Mouse (Mus musculus): ENCODE results near the gene Wipf1. TPM values are rescaled to one million over a fixed set of nuclear protein-coding genes. Genes with fewer than 3 reads are reported as not detected.

The Wipf1 gene
- polyA plus RNA-seq, 1 experiment from 2014 or later, result 2.3 TPM

GRCm38 (mm10) chr2:73460168-73460567, 69.4 kb downstream of the Wipf1 start:
- Histone ChIP-seq H3K4me1 (replicated peaks) (peaks cover 5% of the 10 kb centered on the region), H3K27me3 (no peaks in the 10 kb centered on the region), H3K9ac (no peak overlapping the region), H3K9me3 (no peaks in the 10 kb centered on the region), H3K4me3 (no peak overlapping the region), H3K36me3 (no peaks in the 10 kb centered on the region), H3K4me2 (no peak overlapping the region), H3K27ac (no peak overlapping the region; the same call in 1 of the 2 replicates)
- ATAC-seq (ENCODE audit: low FRiP score), result no peak
- WGBS, result 57% methylated on average over 3 of the region's 3 CpGs

DNA sequence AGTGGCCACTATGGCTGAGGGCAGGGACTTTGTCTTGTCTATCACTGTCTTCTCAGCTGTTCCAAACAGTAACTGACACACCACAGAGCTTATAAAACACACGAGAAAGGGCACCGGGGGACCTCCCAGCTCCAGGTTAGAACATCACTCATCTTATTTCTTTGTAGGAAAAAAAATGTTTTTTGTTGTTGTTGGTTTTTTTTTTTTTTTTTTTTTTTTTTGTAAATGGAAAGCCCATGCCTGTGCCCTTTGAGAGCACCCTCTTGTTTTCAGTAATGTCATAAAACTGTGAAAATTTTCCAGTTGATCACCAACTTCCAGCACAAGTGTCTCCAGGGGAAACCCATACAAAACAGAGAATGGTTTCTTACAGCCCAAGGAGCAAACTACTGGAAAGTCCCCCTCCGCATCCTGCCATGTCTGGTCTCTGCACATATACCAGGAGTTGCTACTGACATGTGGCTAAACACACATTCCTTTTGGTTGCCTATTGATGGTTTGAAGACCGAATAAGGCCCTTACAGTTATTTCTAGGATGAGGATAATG, 69.9 kb downstream of the Wipf1 start:
- WGBS, result 83% methylated on average over 4 of the region's 4 CpGs
- Histone ChIP-seq H3K4me3 (no peak overlapping the region), H3K9ac (no peak overlapping the region), H3K36me3 (no peaks in the 10 kb centered on the region), H3K9me3 (no peaks in the 10 kb centered on the region), H3K27ac (no peak overlapping the region), H3K27me3 (no peaks in the 10 kb centered on the region), H3K4me2 (no peak overlapping the region), H3K4me1 (replicated peaks) (peaks cover 5% of the 10 kb centered on the region)
- ATAC-seq (ENCODE audit: low FRiP score), result no peak

DNA sequence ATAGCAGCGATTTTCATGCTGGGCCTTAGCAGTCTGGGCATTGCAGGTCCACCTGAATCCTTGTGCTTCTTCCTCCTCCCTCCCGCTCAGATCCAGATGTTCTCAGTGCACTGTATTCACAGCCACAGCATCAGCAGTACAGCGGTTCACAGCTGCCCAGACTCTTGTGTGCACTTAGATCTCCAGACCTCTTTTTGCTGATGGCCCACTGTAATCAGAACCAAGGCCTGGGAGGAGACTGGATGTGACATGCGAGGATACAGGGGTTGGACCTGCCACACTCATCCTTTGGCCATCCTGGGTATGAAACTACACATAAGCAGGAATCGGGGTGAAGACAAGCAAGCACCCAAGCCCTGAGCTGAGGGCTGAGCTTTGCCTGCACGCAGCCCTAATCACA, 72.6 kb downstream of the Wipf1 start:
- no peak overlapping the region for H3K27ac ChIP-seq
- H3K9ac ChIP-seq, result no peak overlapping the region
- ATAC-seq (ENCODE audit: low FRiP score), result no peak
- no peaks in the 10 kb centered on the region for H3K9me3 ChIP-seq
- WGBS, result 88% methylated on average over 6 of the region's 6 CpGs
- no peak overlapping the region for H3K4me2 ChIP-seq
- H3K4me1 ChIP-seq (replicated peaks), result peaks cover 10% of the 10 kb centered on the region
- H3K36me3 ChIP-seq, result no peaks in the 10 kb centered on the region
- no peaks in the 10 kb centered on the region for H3K27me3 ChIP-seq
- H3K4me3 ChIP-seq, result no peak overlapping the region

- H3K9ac ChIP-seq, result no peak overlapping the region
- peaks cover 10% of the 10 kb centered on the region for H3K4me1 ChIP-seq (replicated peaks)
- no peak overlapping the region for H3K4me3 ChIP-seq
- no peaks in the 10 kb centered on the region for H3K36me3 ChIP-seq
- no peaks in the 10 kb centered on the region for H3K9me3 ChIP-seq
- 85% methylated on average over 3 of the region's 3 CpGs for WGBS
- no peaks in the 10 kb centered on the region for H3K27me3 ChIP-seq
- H3K27ac ChIP-seq, result no peak overlapping the region
- ATAC-seq (ENCODE audit: low FRiP score), result no peak
- H3K4me2 ChIP-seq, result no peak overlapping the region
Observed at GRCm38 (mm10) chr2:73456154-73456553, 73.4 kb downstream of the Wipf1 start.

DNA sequence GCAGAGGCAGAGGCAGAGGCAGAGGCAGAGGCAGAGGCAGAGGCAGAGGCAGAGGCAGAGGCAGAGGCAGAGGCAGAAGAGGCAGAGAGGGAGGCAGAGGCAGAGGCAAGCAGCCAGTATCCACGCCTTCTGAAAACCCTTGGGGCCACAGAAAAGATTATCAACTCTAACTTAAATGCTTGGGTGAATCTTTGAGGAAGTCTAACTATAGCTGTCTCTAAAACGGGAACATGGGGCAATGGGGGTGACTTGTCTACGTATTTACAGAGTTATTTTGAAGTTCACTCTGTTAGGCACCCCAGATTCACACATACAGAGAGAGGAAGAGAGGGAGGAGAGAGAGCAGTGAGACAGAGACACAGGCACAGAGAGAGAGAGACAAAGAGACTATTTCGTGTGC, 74.0 kb downstream of the Wipf1 start:
- Histone ChIP-seq H3K4me2 (no peak overlapping the region), H3K9me3 (no peaks in the 10 kb centered on the region), H3K4me3 (no peak overlapping the region), H3K27ac (no peak overlapping the region), H3K9ac (no peak overlapping the region), H3K36me3 (no peaks in the 10 kb centered on the region), H3K27me3 (no peaks in the 10 kb centered on the region), H3K4me1 (replicated peaks) (peaks cover 11% of the 10 kb centered on the region)
- ATAC-seq (ENCODE audit: low FRiP score), result no peak
- WGBS, result 89% methylated on average over 4 of the region's 4 CpGs

GRCm38 (mm10) chr2:73454682-73455081, 74.9 kb downstream of the Wipf1 start:
- ATAC-seq (ENCODE audit: low FRiP score), result no peak
- Histone ChIP-seq H3K27me3 (no peaks in the 10 kb centered on the region), H3K4me3 (no peak overlapping the region), H3K9ac (no peak overlapping the region), H3K36me3 (no peaks in the 10 kb centered on the region), H3K27ac (no peak overlapping the region), H3K9me3 (no peaks in the 10 kb centered on the region), H3K4me2 (no peak overlapping the region), H3K4me1 (replicated peaks) (peaks cover 14% of the 10 kb centered on the region)
- 93% methylated on average over 13 of the region's 13 CpGs for WGBS

DNA sequence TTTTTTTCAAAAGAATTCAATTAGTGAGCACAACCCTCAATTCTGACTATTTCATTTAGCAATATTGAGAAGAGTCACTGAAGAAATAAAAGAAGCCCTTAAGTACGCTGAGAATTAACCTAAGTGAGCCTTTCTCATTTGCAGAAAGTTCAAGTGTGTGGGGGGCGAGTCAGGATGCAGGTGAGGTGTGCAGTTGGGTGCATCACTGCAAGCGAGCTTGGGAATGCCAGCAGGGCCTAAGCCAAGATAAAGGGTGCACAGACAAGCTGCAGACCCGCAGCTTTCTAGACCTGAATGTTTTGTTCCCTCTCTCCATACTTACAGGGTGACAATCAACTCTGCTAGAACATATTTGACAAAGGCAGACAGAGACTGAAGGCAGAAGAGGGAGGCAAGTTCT, 75.3 kb downstream of the Wipf1 start:
- no peak overlapping the region for H3K4me3 ChIP-seq
- ATAC-seq (ENCODE audit: low FRiP score), result no peak
- H3K9ac ChIP-seq, result no peak overlapping the region
- H3K36me3 ChIP-seq, result no peaks in the 10 kb centered on the region
- peaks cover 14% of the 10 kb centered on the region for H3K4me1 ChIP-seq (replicated peaks)
- H3K9me3 ChIP-seq, result no peaks in the 10 kb centered on the region
- no peak overlapping the region for H3K27ac ChIP-seq
- no peak overlapping the region for H3K4me2 ChIP-seq
- 93% methylated on average over 4 of the region's 4 CpGs for WGBS
- H3K27me3 ChIP-seq, result no peaks in the 10 kb centered on the region

GRCm38 (mm10) chr2:73453717-73454116, 75.8 kb downstream of the Wipf1 start:
- Histone ChIP-seq H3K27ac (no peak overlapping the region), H3K9me3 (no peaks in the 10 kb centered on the region), H3K4me2 (no peak overlapping the region), H3K4me3 (no peak overlapping the region), H3K36me3 (no peaks in the 10 kb centered on the region), H3K4me1 (replicated peaks) (peaks cover 14% of the 10 kb centered on the region), H3K27me3 (no peaks in the 10 kb centered on the region), H3K9ac (no peak overlapping the region)
- WGBS, result 60% methylated on average over 4 of the region's 4 CpGs
- no peak for ATAC-seq (ENCODE audit: low FRiP score)

DNA sequence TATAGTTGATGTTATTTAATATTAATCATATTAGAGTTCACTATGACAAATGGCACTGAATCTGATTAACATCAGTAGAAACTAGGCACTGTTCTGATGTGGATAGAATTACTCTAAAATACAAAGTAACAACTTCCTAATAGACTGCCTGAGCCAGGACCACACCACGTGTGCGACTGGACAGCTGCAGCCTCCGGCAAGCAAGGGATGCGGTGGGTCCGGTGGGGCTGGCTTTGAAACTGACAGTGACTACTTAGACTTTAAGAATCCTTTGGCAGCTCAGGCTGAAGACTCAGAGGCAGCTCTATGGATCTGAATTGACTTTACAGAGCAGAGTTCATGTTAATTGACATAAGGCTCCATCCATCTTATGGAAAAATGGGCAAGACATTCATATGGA, 76.4 kb downstream of the Wipf1 start:
- ATAC-seq (ENCODE audit: low FRiP score), result no peak
- WGBS, result 66% methylated on average over 5 of the region's 5 CpGs
- no peak overlapping the region for H3K27ac ChIP-seq
- no peaks in the 10 kb centered on the region for H3K27me3 ChIP-seq
- H3K4me3 ChIP-seq, result no peak overlapping the region
- H3K4me2 ChIP-seq, result no peak overlapping the region
- H3K9ac ChIP-seq, result no peak overlapping the region
- peaks cover 15% of the 10 kb centered on the region for H3K4me1 ChIP-seq (replicated peaks)
- no peaks in the 10 kb centered on the region for H3K36me3 ChIP-seq
- H3K9me3 ChIP-seq, result no peaks in the 10 kb centered on the region

GRCm38 (mm10) chr2:73452556-73452955, 77.0 kb downstream of the Wipf1 start:
- no peak overlapping the region for H3K27ac ChIP-seq
- H3K9ac ChIP-seq, result no peak overlapping the region
- H3K9me3 ChIP-seq, result no peaks in the 10 kb centered on the region
- no peak overlapping the region for H3K4me2 ChIP-seq
- H3K4me3 ChIP-seq, result no peak overlapping the region
- peaks cover 16% of the 10 kb centered on the region for H3K4me1 ChIP-seq (replicated peaks)
- no peaks in the 10 kb centered on the region for H3K36me3 ChIP-seq
- ATAC-seq (ENCODE audit: low FRiP score), result no peak
- 87% methylated on average over 7 of the region's 7 CpGs for WGBS
- H3K27me3 ChIP-seq, result no peaks in the 10 kb centered on the region

DNA sequence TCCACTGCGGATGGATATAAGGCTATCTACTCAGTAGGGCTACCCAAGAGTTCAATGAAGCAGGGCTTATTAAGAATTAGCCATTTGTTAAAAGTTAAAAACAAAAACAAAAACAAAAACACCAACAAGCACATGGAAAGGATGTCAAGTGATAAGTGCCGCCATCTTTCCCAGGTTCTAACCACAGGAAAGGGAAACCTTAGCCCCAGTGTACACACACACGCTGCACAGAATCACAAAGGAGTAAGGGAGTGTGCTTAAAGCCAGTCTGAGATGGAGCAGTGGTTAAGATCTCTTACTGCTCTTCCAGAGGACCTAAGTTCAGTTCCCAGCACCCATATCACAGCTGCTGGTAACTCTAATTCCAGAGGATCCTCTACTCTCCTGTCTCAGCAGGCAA, 78.0 kb downstream of the Wipf1 start:
- Histone ChIP-seq H3K9me3 (no peaks in the 10 kb centered on the region), H3K9ac (no peak overlapping the region), H3K27me3 (no peaks in the 10 kb centered on the region), H3K36me3 (no peaks in the 10 kb centered on the region), H3K4me2 (no peak overlapping the region), H3K27ac (no peak overlapping the region), H3K4me1 (replicated peaks) (peaks cover 16% of the 10 kb centered on the region), H3K4me3 (no peak overlapping the region)
- WGBS, result 99% methylated on average over 3 of the region's 3 CpGs
- ATAC-seq (ENCODE audit: low FRiP score), result no peak

- no peak overlapping the region for H3K27ac ChIP-seq
- no peak for ATAC-seq (ENCODE audit: low FRiP score)
- peaks cover 14% of the 10 kb centered on the region; the same call in 1 of the 2 replicates for H3K4me1 ChIP-seq (replicated peaks)
- H3K9ac ChIP-seq, result no peak overlapping the region
- H3K27me3 ChIP-seq, result no peaks in the 10 kb centered on the region
- 60% methylated on average over 6 of the region's 6 CpGs for WGBS
- no peaks in the 10 kb centered on the region for H3K9me3 ChIP-seq
- H3K4me2 ChIP-seq, result no peak overlapping the region
- H3K36me3 ChIP-seq, result no peaks in the 10 kb centered on the region
- no peak overlapping the region for H3K4me3 ChIP-seq
Observed at GRCm38 (mm10) chr2:73450172-73450715, 79.3 kb downstream of the Wipf1 start.

DNA sequence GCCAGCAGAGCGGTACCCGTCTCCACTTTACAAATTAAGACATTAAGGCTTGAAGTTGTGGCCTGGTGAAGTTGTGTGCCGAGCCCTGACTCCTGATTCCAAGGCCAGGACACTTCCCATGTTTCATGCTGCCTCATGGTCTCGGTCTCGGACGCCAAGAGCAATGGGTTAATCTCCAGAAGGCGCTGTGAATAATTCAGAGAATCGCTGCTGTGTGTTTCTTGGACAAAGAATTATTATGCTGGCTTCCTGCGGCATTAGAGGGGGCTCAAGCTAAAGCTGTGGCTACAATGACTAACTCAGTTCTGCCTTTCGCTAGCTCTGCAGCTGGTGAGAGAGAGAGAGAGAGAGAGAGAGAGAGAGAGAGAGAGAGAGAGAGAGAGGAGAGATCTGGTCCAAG, 85.5 kb downstream of the Wipf1 start:
- H3K36me3 ChIP-seq, result no peaks in the 10 kb centered on the region
- H3K27ac ChIP-seq, result no peak overlapping the region
- no peak overlapping the region for H3K9ac ChIP-seq
- no peaks in the 10 kb centered on the region for H3K27me3 ChIP-seq
- 76% methylated on average over 10 of the region's 10 CpGs for WGBS
- no peaks in the 10 kb centered on the region for H3K9me3 ChIP-seq
- H3K4me2 ChIP-seq, result no peak overlapping the region
- no peak for ATAC-seq (ENCODE audit: low FRiP score)
- peaks cover 8% of the 10 kb centered on the region; the same call in 1 of the 2 replicates for H3K4me1 ChIP-seq (replicated peaks)
- no peak overlapping the region for H3K4me3 ChIP-seq

Measured in hindbrain, embryonic 13.5 days (tissue).